Mouse (Mus musculus) cerebellum, postnatal 10 days (tissue): ENCODE results near the gene Vmn1r37.
"Not testable (repeated sequence)": the region's sequence is repeated elsewhere in the genome, so short reads cannot be mapped to it uniquely, and the experiment has no call there.

Source experiments
- DNase-seq, 2 experiments: peaks; one replicate each; pipeline ENCODE4 v3.0.0; 2021; ENCODE audit warnings: mixed read lengths in 2 of 2

Gene Vmn1r37

GRCm38 (mm10) chr6:66729082-66729481 is at the start of gene Vmn1r37:
Gene Vmn1r37 (plus strand): TSS chr6:66729382.
- not testable (repeated sequence) for DNase-seq

GRCm38 (mm10) chr6:66685806-66686205 is 43.4 kb upstream of the Vmn1r37 start, which contains the start of gene Vmn1r35:
Gene Vmn1r35 (minus strand): TSS chr6:66685906.
- no peak for DNase-seq

- DNase-seq, result no peak
Measured at GRCm38 (mm10) chr6:66708901-66709300, 20.3 kb upstream of the Vmn1r37 start.

GRCm38 (mm10) chr6:66713854-66714253 is 15.3 kb upstream of the Vmn1r37 start:
- DNase-seq, result no peak

- not testable (repeated sequence) for DNase-seq
Measured at GRCm38 (mm10) chr6:66719068-66719467, 10.1 kb upstream of the Vmn1r37 start, which contains the start of gene Vmn1r36. Gene Vmn1r36 (minus strand): TSS chr6:66719168.

GRCm38 (mm10) chr6:66782527-66782926 is 53.3 kb downstream of the Vmn1r37 start, which contains the start of gene Vmn1r38:
Gene Vmn1r38 (minus strand): TSS chr6:66782627.
- DNase-seq, result not testable (repeated sequence)
